Comparison of ENCODE assay signal across 14 mouse cellular contexts in the genomic region with DNA sequence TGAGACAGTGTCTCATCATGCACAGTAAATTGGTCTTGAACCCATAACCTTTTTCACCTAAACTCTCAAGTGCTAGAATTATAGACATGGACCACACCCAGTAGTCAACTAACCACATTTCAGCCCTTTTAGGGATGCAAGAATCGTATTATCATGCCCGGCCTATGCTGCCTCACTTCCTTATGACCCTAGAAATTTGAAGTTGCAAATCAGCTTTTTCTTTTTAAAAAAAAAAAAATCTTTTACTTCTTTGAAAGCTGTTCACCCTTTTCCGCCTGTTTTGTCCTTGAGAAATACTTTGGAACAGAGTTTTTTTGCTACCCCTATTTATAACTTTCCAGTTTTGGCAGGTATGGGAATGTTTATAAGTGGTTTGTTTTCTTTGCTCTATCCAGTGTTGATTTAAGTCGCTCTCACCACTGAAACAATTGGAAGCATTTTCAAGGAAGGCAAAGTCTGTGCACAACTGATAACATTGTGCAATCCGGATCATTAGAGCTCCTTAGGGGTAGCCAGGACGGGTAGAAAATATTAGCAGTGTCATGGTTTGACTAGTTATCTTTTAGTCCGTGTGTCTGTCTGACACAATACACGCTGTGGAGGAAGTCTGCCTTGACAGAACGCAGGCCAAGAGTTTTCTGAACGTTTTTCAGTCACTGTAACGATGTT. TPM values are rescaled to one million over a fixed set of nuclear protein-coding genes. Genes with fewer than 3 reads are reported as not detected.
DNase-seq lines count a peak whose midpoint lies in the region; ATAC-seq and TF ChIP-seq lines count a peak whose summit lies in the region.
"Had no signal": no experiment of that assay in that cellular context is flagged by ENCODE, and none has a peak within 500 bp of the region (broad histone marks: within the 10 kb centered on the region; RNA-seq: fewer than 3 reads in every experiment).

No protein-coding gene starts in this region.

- DNase-seq in liver, adult 2 months (ENCODE audit: extremely low read depth, low read depth, low spot score): peak; percentile 56
- no peak for DNase-seq in liver
- peak; percentile 55 for DNase-seq in heart, postnatal 0 days (ENCODE audit: low spot score)
- no peak for DNase-seq in thymus, postnatal 36 days
- no peak for DNase-seq in cerebellum, adult 2 months
- DNase-seq: cerebellum, adult 8-10 months; kidney, postnatal 36 days had no signal

- TF ChIP-seq EP300 in heart, postnatal 0 days (IDR thresholded peaks at IDR 0.05; ENCODE audit: low read depth): no peak

- no peak overlapping the region for H3K9ac ChIP-seq in liver, adult 2 months (ENCODE audit: low read depth, low read length)
- H3K9ac ChIP-seq in heart, postnatal 0 days (replicated peaks; ENCODE audit: low read depth, low read length): no peak overlapping the region
- H3K9ac ChIP-seq: embryonic facial prominence, embryonic 15.5 days; midbrain, embryonic 15.5 days; stomach, embryonic 15.5 days had no signal

- no peaks in the 10 kb centered on the region for H3K27me3 ChIP-seq in liver, adult 2 months (ENCODE audit: control insufficient read depth, insufficient read depth, low read length)
- H3K27me3 ChIP-seq in heart, postnatal 0 days (ENCODE audit: control insufficient read depth, insufficient read depth, low read length): no peaks in the 10 kb centered on the region
- H3K27me3 ChIP-seq in cerebellum, adult 2 months (ENCODE audit: control insufficient read depth, insufficient read depth, low read length): no peaks in the 10 kb centered on the region
- H3K27me3 ChIP-seq: embryonic facial prominence, embryonic 15.5 days; midbrain, embryonic 15.5 days; stomach, embryonic 15.5 days had no signal

- no peaks in the 10 kb centered on the region for H3K9me3 ChIP-seq in heart, postnatal 0 days (replicated peaks; ENCODE audit: control insufficient read depth, low read length)
- H3K9me3 ChIP-seq: embryonic facial prominence, embryonic 15.5 days; midbrain, embryonic 15.5 days; stomach, embryonic 15.5 days had no signal

- TF ChIP-seq CTCF in liver, adult 2 months (IDR thresholded peaks at IDR 0.05; ENCODE audit: low read depth, low read length): no peak
- no peak for TF ChIP-seq CTCF in heart, postnatal 0 days (IDR thresholded peaks at IDR 0.05; ENCODE audit: low read depth)
- TF ChIP-seq CTCF in cerebellum, adult 2 months (IDR thresholded peaks at IDR 0.05; ENCODE audit: borderline replicate concordance, insufficient read depth, low read depth, low read length): no peak

- peak; percentile 58 for ATAC-seq in common myeloid progenitor, adult 5-6 weeks (replicated peaks; ENCODE audit: low read depth, poor library complexity, severe bottlenecking)
- ATAC-seq in heart, postnatal 0 days (ENCODE audit: insufficient read depth, low read depth): 0 out of 2 replicates have a peak, but pooled peaks have one; percentile 20
- ATAC-seq in megakaryocyte-erythroid progenitor cell, adult 5-6 weeks (replicated peaks; ENCODE audit: low FRiP score, low TSS enrichment, poor library complexity, severe bottlenecking): peak; percentile 63
- ATAC-seq: forebrain, embryonic 16.5 days; inflammation-experienced regulatory T-cells, adult 6 months; midbrain, embryonic 15.5 days had no signal

- no peaks in the 10 kb centered on the region for H3K79me2 ChIP-seq in liver, adult 2 months (ENCODE audit: control insufficient read depth, insufficient read depth, low read length)

- H3K27ac ChIP-seq in liver, adult 2 months (replicated peaks; ENCODE audit: insufficient read depth, low read depth, low read length): 0 out of 2 replicates have a peak overlapping the region, but pooled peaks have one; percentile 33
- H3K27ac ChIP-seq in heart, postnatal 0 days (ENCODE audit: low read depth): no peak overlapping the region
- H3K27ac ChIP-seq in cerebellum, adult 2 months (ENCODE audit: insufficient read depth, low read length): no peak overlapping the region
- H3K27ac ChIP-seq: embryonic facial prominence, embryonic 15.5 days; midbrain, embryonic 15.5 days; stomach, embryonic 15.5 days had no signal

- no peak overlapping the region for H3K4me3 ChIP-seq in liver, adult 2 months (ENCODE audit: insufficient read depth, low read depth, low read length)
- no peak overlapping the region for H3K4me3 ChIP-seq in heart, postnatal 0 days (ENCODE audit: low read depth, low read length)
- H3K4me3 ChIP-seq in cerebellum, adult 2 months (replicated peaks; ENCODE audit: insufficient read depth, low read depth, low read length): no peak overlapping the region
- H3K4me3 ChIP-seq: embryonic facial prominence, embryonic 15.5 days; midbrain, embryonic 15.5 days; stomach, embryonic 15.5 days had no signal

- H3K4me1 ChIP-seq in liver, adult 2 months (ENCODE audit: control insufficient read depth, insufficient read depth, low read length): peaks cover 8% of the 10 kb centered on the region; the same call in 1 of the 2 replicates
- H3K4me1 ChIP-seq in heart, postnatal 0 days (ENCODE audit: control insufficient read depth, insufficient read depth): peaks cover 17% of the 10 kb centered on the region; the same call in 1 of the 2 replicates
- no peaks in the 10 kb centered on the region for H3K4me1 ChIP-seq in cerebellum, adult 2 months (ENCODE audit: control insufficient read depth, insufficient read depth, low read length)
- H3K4me1 ChIP-seq: embryonic facial prominence, embryonic 15.5 days; midbrain, embryonic 15.5 days; stomach, embryonic 15.5 days had no signal

- H3K4me2 ChIP-seq in heart, postnatal 0 days (ENCODE audit: low read depth, low read length): no peak overlapping the region
- H3K4me2 ChIP-seq: embryonic facial prominence, embryonic 15.5 days; midbrain, embryonic 15.5 days; stomach, embryonic 15.5 days had no signal

- 35% methylated on average over 11 of the region's 11 CpGs for WGBS in liver, adult 2 months
- 39% methylated on average over 11 of the region's 11 CpGs for WGBS in heart, postnatal 0 days
- WGBS in cerebellum, adult 2 months: 86% methylated on average over 11 of the region's 11 CpGs

- no peak for TF ChIP-seq POLR2A in liver, adult 2 months (IDR thresholded peaks at IDR 0.05; ENCODE audit: extremely low read depth, insufficient read depth, low read length)
- TF ChIP-seq POLR2A in cerebellum, adult 2 months (IDR thresholded peaks at IDR 0.05; ENCODE audit: borderline replicate concordance, insufficient read depth, low read length): no peak

- no peaks in the 10 kb centered on the region for H3K36me3 ChIP-seq in liver, adult 2 months (ENCODE audit: control insufficient read depth, insufficient read depth, low read length)
- no peaks in the 10 kb centered on the region for H3K36me3 ChIP-seq in heart, postnatal 0 days (replicated peaks; ENCODE audit: control insufficient read depth, insufficient read depth, low read length)
- H3K36me3 ChIP-seq: embryonic facial prominence, embryonic 15.5 days; midbrain, embryonic 15.5 days; stomach, embryonic 15.5 days had no signal

RNA-seq across cellular contexts. Expression of a gene that starts 46.2 kb away (rescaled TPM):
- 386 and 431 TPM in 2 replicates for total RNA-seq in liver, adult 2 months (2014; rRNA removed)
- polyA plus RNA-seq in liver, adult 2 months (2012; rRNA removed): 134 and 159 TPM in 2 replicates
- total RNA-seq in common myeloid progenitor, adult 5-6 weeks (2017): 0.41 and 4.1 TPM in 2 replicates
- 24.0 and 34.9 TPM in 2 replicates for total RNA-seq in heart, postnatal 0 days (2014; rRNA removed; ENCODE audit: low replicate concordance)
- 14.9 and 15.1 TPM in 2 replicates for polyA plus RNA-seq in heart, postnatal 0 days (2015; fragmentation: Nextera tagmentation; extraction: Ambion mirVana)
- 0.05 and 0.24 TPM in 2 replicates for total RNA-seq in megakaryocyte-erythroid progenitor cell, adult 5-6 weeks (2014; fragmentation: Nextera tagmentation)
- total RNA-seq in megakaryocyte-erythroid progenitor cell, adult 5-6 weeks (2017): 0.11 and 0.56 TPM in 2 replicates
- polyA plus RNA-seq in cerebellum, adult 2 months (2012; rRNA removed): 18.7 and 19.9 TPM in 2 replicates

Comparison
In these comparisons a context has a peak if more than half of its experiments do, and no peak if none do; other contexts are left out.
1. DNase-seq: peak in liver, adult 2 months (single experiment) and heart, postnatal 0 days (single experiment); none in liver (single experiment), thymus, postnatal 36 days (0 of 2) and cerebellum, adult 2 months (0 of 2).
2. RNA of a gene that starts 46.2 kb away (total RNA-seq): 386 to 431 TPM in liver, adult 2 months; 24.0 to 34.9 TPM in heart, postnatal 0 days, 0.05 to 0.56 TPM in megakaryocyte-erythroid progenitor cell, adult 5-6 weeks and 0.41 to 4.1 TPM in common myeloid progenitor, adult 5-6 weeks; every median in the first group is over 10 times any median in the second.
3. Peak in every context shown above with its lines, with median percentiles within 50 percentile points of each other: ATAC-seq.